Mouse (Mus musculus): Measurements from ENCODE around the gene Cd300ld. TPM values are rescaled to one million over a fixed set of nuclear protein-coding genes. Genes with fewer than 3 reads are reported as not detected.
"Not testable (repeated sequence)": the region's sequence is repeated elsewhere in the genome, so short reads cannot be mapped to it uniquely, and the experiment has no call there.

Gene Cd300ld
- 1 to 10 TPM; 1.1 to 1.2 TPM for total RNA-seq (2021)

DNA sequence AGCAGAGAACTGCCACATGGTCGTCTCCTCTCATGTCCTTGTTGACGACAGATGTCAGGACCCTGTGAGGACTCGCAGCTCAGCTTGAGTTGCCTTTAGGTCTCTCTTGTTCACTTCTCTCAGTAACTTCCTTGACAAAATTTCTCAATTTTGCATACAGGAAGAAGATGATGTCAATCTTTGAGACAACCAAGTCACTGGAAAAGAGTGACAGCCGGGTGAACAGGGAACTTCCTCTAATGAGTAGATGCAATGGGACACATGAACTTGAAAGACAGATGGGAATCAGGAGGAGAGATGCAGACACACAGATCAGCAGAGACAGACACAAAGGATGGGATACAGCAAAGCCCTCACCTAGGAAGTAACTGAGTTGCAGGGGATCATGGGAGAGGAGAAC is at the start of gene Cd300ld:
Gene Cd300ld (minus strand): TSS at position 130 of the 400 bp plus-strand sequence.
- no peak for DNase-seq (ENCODE audit: low spot score)
- intact Hi-C loops (cut with DNase I) = no loop called here

DNA sequence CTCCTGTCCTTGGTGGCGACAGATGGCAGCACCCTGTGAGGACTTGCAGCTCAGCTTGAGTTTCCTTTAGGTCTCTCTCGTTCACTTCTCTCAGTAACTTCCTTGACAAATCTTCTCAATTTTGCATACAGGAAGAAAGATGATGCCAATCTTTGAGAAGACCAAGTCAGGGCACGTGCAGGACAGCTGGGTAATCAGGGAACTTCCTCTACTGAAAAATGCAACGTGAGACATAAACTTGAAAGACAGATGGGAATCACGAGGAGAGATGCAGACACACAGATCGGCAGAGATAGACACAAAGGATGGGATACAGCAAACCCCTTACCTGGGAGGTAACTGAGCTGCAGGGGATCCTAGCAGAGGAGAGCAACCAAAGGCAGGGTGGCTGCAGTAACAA is 47.9 kb upstream of the Cd300ld start, which contains the start of gene Cd300ld5:
Gene Cd300ld5 (minus strand): TSS at position 101 of the 400 bp plus-strand sequence.
- DNase-seq (ENCODE audit: low spot score); intact Hi-C loops (cut with DNase I): not testable (repeated sequence)

DNA sequence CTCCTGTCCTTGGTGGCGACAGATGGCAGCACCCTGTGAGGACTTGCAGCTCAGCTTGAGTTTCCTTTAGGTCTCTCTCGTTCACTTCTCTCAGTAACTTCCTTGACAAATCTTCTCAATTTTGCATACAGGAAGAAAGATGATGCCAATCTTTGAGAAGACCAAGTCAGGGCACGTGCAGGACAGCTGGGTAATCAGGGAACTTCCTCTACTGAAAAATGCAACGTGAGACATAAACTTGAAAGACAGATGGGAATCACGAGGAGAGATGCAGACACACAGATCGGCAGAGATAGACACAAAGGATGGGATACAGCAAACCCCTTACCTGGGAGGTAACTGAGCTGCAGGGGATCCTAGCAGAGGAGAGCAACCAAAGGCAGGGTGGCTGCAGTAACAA is 37.2 kb upstream of the Cd300ld start, which contains the start of gene Cd300ld4:
Gene Cd300ld4 (minus strand): TSS at position 101 of the 400 bp plus-strand sequence.
- DNase-seq (ENCODE audit: low spot score); intact Hi-C loops (cut with DNase I): not testable (repeated sequence)

DNA sequence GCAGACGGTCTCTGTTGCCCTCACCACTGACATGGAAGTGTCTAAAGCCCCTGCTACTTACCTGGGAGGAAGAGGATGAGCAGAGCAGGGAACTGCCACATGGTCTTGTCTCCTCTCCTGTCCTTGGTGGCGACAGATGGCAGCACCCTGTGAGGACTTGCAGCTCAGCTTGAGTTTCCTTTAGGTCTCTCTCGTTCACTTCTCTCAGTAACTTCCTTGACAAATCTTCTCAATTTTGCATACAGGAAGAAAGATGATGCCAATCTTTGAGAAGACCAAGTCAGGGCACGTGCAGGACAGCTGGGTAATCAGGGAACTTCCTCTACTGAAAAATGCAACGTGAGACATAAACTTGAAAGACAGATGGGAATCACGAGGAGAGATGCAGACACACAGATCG is 26.4 kb upstream of the Cd300ld start, which contains the start of gene Cd300ld2:
Gene Cd300ld2 (minus strand): TSS at position 101 of the 400 bp plus-strand sequence.
- intact Hi-C loops (cut with DNase I) = not testable (repeated sequence)

DNA sequence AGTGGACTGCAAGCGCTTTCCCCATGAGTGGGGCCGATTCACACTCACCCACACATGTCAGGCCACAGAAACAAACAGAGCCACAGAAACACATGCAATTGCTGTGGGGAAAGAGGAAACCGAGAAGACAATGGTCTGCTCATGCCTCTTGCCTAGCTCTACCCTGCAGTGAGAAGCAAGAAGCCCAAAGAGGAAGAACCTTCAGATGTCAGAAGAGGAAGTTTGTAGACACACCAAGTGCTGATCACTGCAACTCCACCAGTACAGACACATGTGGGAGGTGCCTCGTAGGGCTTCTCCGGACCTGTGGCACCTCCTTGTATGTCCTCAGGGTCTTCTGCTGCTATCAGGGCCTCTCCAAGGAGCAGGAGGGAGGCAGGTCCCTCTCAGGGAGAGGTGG is 14.3 kb upstream of the Cd300ld start:
- intact Hi-C loops (cut with DNase I) = no loop called here
- no peak for DNase-seq (ENCODE audit: low spot score)

More for the DNA sequence above, 26.4 kb upstream of the Cd300ld start, which contains the start of gene Cd300ld2:
- not testable (repeated sequence) for DNase-seq (ENCODE audit: low spot score)

DNA sequence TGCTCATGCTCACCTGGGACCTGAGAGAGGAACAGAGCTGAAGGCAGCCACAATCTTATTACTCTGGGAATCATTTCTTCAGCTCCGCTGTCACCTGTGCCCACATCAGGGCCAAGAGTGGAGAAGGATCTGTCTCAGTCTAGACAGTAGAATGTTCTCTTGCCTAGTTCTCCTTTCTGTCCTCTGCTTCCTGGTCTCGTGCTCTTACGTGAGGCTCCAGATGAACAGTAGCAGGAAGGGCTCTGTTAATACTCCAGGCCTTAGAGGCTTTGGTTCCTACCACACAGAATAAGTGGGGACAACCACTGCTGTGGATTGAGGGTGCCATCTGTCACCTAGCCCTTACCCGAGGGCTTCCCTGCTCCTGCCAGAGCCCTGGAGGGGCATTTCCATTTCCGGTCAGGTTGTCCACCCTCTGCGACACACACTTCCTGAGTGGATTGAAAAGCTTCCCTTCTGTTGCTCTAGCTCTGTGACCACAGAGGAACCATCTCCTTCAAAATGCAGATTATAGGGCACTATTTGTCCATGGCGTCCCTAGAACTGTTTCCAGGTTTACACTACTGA is 11.8 kb upstream of the Cd300ld start, which contains the start of gene Cd300c2:
Gene Cd300c2 (minus strand): TSS at position 407 of the 567 bp plus-strand sequence.
- DNase-seq (ENCODE audit: low spot score) = no peak
- intact Hi-C loops (cut with DNase I) = no loop called here

DNA sequence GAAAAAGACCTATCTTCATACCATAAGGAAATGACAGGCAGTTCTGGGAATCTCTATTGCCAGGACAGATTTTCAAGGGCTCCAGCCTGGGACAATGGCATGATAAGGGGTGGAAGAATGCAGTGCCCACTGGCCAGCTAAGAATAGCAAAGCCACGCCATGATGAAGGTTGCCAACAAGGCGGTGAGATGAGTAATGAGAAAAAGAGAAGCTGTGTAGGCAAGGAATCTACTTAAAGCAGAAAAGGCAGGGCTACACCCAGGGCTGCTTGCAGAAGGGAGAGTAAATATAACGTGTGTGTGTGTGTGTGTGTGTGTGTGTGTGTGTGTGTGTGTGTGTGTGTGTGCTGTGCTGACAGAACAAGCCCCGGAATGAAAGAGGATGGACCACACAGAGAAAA is 7.9 kb downstream of the Cd300ld start:
- intact Hi-C loops (cut with DNase I) = no loop called here
- DNase-seq (ENCODE audit: low spot score) = no peak

DNA sequence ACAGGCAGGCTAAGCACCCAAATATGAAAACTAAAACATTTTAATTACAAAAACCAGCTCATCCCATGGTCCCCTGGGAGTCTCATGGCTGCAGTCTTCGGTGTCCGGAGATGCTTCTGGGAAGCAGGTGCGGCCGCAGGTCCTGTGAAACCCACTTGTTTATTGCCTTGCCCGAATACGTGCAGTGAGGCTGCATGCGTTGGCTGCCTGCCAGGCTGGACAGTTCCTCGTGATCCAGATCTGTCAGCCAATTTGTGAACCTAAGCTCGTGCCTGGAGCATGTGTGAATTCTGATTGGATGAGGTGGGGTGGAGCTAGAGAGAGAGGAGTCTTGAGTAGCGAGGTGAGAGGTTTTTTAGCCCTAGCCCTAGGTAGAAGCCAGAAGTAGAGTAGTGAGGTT is 17.0 kb downstream of the Cd300ld start:
- DNase-seq (ENCODE audit: low spot score) = no peak
- intact Hi-C loops (cut with DNase I) = no loop called here

DNA sequence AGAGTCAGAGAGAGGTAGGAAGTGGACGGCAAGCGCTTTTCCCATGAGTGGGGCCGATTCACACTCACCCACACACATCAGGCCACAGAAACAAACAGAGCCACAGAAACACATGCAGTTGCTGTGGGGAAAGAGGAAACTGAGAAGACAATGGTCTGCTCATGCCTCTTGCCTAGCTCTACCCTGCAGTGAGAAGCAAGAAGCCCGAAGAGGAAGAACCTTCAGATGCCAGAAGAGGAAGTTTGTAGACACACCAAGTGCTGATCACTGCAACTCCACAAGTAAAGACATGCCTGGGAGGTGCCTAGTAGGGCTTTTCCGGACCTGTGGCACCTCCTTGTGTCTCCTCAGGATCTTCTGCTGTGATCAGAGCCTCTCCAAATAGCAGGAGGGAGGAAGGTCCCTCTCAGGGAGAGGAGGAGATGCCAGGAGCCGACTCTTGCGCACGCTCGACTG is 20.9 kb downstream of the Cd300ld start, which contains the start of gene Cd300c:
Gene Cd300c (minus strand): TSS at position 406 of the 456 bp plus-strand sequence.
- no peak for DNase-seq (ENCODE audit: low spot score)
- intact Hi-C loops (cut with DNase I) = no loop called here

DNA sequence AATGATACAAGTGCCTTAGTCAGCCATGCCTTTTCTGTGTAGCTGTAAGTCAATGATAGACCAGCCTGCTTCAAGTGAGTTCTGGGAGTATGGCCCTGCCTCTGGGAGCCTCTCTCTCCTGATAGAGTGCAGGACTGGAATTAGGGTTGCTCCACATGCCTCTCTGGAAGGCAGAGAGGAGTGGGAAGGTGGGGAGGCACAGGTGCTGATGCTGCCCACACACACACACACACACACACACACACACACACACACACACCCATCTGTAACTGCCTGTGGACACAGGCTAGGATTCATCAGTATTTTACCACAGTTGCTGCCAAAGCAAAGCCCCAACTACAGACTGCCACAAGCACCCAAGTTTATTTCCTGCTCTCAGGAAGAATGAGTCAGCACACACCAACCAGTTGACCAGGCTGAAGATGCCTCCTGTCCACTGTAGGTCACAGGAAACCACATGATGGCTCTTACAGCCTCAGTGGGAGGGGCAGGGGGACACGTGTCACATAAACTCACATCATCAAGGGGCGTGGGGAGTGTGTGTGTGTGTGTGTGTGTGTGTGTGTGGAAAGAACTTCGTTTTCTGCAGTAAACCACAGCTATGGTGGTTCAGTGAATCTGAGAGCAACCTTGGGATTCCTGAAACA is 24.4 kb downstream of the Cd300ld start:
- no peak for DNase-seq (ENCODE audit: low spot score)
- intact Hi-C loops (cut with DNase I) = no loop called here

DNA sequence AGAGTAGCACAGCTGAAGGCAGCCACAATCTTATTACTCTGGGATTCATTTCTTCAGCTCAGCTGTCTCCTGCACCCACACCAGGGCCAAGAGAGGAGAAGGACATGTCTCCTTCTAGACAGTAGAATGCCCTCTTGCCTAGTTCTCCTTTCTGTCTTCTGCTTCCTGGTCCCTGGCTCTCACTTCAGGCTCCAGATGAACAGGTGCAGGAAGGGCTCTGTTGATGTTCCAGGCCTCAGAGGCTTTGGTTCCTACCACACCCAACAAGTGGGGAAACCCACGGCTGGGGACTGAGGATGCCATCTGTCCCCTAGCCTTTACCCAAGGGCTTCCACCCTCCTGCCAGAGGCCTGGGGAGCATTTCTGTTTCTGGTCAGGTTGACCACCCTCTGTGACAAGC is 29.4 kb downstream of the Cd300ld start:
- intact Hi-C loops (cut with DNase I) = no loop called here
- DNase-seq (ENCODE audit: low spot score) = no peak

DNA sequence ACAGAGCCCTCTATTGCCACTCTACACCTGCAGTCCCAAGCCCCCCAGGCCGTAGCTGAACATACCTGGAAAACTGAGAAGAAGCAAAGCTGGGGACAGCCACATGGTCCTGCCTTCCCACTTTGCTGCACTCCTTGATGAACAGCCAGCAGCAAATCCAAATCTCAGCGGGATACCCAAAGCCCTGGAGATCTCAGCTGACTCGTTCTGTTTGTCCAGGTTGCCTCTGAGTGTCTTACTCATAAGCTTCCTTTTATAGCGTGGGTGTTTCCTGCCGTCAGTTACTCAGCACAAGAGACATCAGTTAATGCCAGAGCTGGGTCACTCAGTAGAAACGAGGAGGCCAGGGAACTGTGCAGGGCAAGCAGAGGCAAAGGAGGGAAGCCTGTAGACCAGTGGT is 55.6 kb downstream of the Cd300ld start, which contains the start of gene Cd300lb:
Gene Cd300lb (minus strand): TSS at position 243 of the 400 bp plus-strand sequence.
- intact Hi-C loops (cut with DNase I) = no loop called here
- DNase-seq (ENCODE audit: low spot score) = no peak

DNA sequence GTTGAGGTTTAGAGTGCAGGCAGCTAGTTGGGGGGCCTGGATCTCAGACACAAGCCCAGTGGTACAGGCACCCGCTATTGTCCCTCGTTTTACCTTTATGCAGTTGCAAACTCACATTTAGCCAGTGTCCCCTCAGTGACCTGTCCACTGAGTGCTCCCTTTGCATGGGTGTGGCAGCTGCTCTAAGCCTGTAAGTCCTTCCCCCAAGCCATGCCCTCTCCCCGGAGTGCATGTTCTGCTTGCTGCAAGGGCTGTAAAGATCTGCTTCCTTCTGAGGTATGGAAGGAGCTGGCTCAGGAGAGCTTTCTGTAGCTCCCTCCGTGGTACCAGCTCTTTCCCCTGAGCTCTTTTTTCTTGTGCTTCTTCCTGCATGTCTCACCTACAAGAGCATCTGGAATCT is 56.1 kb downstream of the Cd300ld start:
- no peak for DNase-seq (ENCODE audit: low spot score)
- intact Hi-C loops (cut with DNase I) = no loop called here

Other genes with a start within 250 kb of the Cd300ld start
- under 1 TPM; 0.13 to 0.25 TPM for gene Kif19a, start 224.5 kb downstream of the Cd300ld start, total RNA-seq (2021)
- gene Btbd17, start 194.0 kb downstream of the Cd300ld start, total RNA-seq (2021) = not detected
- gene Gpr142, start 191.0 kb downstream of the Cd300ld start, total RNA-seq (2021) = not detected
- gene Gprc5c, start 138.8 kb downstream of the Cd300ld start, total RNA-seq (2021) = 1 to 10 TPM; 6.4 to 9.7 TPM
- under 1 TPM; 0.81 to 0.99 TPM for gene Cd300a, start 99.9 kb downstream of the Cd300ld start, total RNA-seq (2021)
- gene Cd300lb, start 55.5 kb downstream of the Cd300ld start, total RNA-seq (2021) = 1 to 10 TPM; 1.0 to 1.2 TPM
- not detected for gene Cd300c, start 20.8 kb downstream of the Cd300ld start, total RNA-seq (2021)
- 1 to 10 TPM; 1.4 to 2.2 TPM for gene Cd300c2, start 12.0 kb upstream of the Cd300ld start, total RNA-seq (2021)
- not detected for gene Cd300ld2, start 26.3 kb upstream of the Cd300ld start, total RNA-seq (2021)
- under 1 TPM in 1 of 2 experiments, not detected in 1; 0.50 TPM for gene Cd300ld4, start 37.1 kb upstream of the Cd300ld start, total RNA-seq (2021)
- gene Cd300ld5, start 47.8 kb upstream of the Cd300ld start, total RNA-seq (2021) = 1 to 10 TPM; 1.2 to 1.9 TPM
- 1 to 10 TPM; 9.0 to 9.7 TPM for gene Cd300ld3, start 58.5 kb upstream of the Cd300ld start, total RNA-seq (2021)
- gene Cd300e, start 72.3 kb upstream of the Cd300ld start, total RNA-seq (2021) = under 1 TPM; 0.28 to 0.42 TPM
- gene Rab37, start 101.5 kb upstream of the Cd300ld start, total RNA-seq (2021) = under 1 TPM; 0.67 to 0.75 TPM
- gene Cd300lf, start 144.1 kb upstream of the Cd300ld start, total RNA-seq (2021) = under 1 TPM in 1 of 2 experiments, not detected in 1; 0.28 TPM
- 10 to 100 TPM; 10.1 to 12.9 TPM for gene Slc9a3r1, start 173.4 kb upstream of the Cd300ld start, total RNA-seq (2021)
- gene Tmem104, start 197.6 kb upstream of the Cd300ld start, total RNA-seq (2021) = 10 to 100 TPM; 10.0 to 10.5 TPM
- gene Nat9, start 197.9 kb upstream of the Cd300ld start, total RNA-seq (2021) = 10 to 100 TPM; 19.3 to 23.0 TPM